In the genomic region with DNA sequence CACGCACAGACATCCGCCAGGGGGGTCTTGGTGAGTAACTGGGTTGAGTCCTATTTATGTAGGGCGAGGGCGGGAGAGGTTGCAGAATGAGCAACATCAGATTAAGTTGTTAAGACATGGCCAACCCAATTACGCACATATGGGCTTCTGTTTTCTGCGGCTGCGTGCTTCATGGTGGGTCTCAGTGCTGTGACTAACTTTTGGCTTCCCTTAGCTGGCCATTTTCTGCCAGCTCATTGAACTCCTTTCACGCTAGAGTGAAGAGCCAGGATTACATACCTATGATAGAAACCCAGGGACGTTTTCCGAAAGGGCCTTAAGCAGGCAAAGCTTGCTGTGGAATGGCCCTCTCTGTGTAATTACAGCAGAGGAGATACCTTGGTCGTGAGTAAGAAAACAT, we compare ENCODE assay signal across 30 mouse cellular contexts. TPM values are rescaled to one million over a fixed set of nuclear protein-coding genes. Genes with fewer than 3 reads are reported as not detected.
"Had no signal": no experiment of that assay in that cellular context is flagged by ENCODE, and none has a peak within 500 bp of the region (broad histone marks: within the 10 kb centered on the region; RNA-seq: fewer than 3 reads in every experiment).

No protein-coding gene starts in this region.

- H3K27ac ChIP-seq: kidney, embryonic 15.5 days; left cerebral cortex, adult 2 months; limb, embryonic 10.5 days; limb, embryonic 13.5 days; liver, embryonic 12.5 days; liver, embryonic 15.5 days; lung, embryonic 15.5 days; midbrain, embryonic 12.5 days; midbrain, embryonic 15.5 days; stomach, embryonic 15.5 days had no signal

- H3K9me3 ChIP-seq: kidney, embryonic 15.5 days; limb, embryonic 10.5 days; limb, embryonic 13.5 days; liver, embryonic 12.5 days; liver, embryonic 15.5 days; lung, embryonic 15.5 days; megakaryocyte, embryonic 14.5 days; midbrain, embryonic 12.5 days; midbrain, embryonic 15.5 days; stomach, embryonic 15.5 days had no signal

- H3K36me3 ChIP-seq: kidney, embryonic 15.5 days; limb, embryonic 10.5 days; limb, embryonic 13.5 days; liver, embryonic 12.5 days; liver, embryonic 15.5 days; lung, embryonic 15.5 days; midbrain, embryonic 12.5 days; midbrain, embryonic 15.5 days; stomach, embryonic 15.5 days had no signal

- H3K4me1 ChIP-seq: liver, embryonic 12.5 days; liver, embryonic 15.5 days; megakaryocyte, embryonic 14.5 days had no signal

- H3K27me3 ChIP-seq: kidney, embryonic 15.5 days; limb, embryonic 13.5 days; liver, embryonic 12.5 days; liver, embryonic 15.5 days; lung, embryonic 15.5 days; midbrain, embryonic 15.5 days; stomach, embryonic 15.5 days had no signal

- H3K4me2 ChIP-seq: kidney, embryonic 15.5 days; limb, embryonic 13.5 days; liver, embryonic 12.5 days; liver, embryonic 15.5 days; lung, embryonic 15.5 days; midbrain, embryonic 12.5 days; midbrain, embryonic 15.5 days; stomach, embryonic 15.5 days had no signal

- H3K9ac ChIP-seq: kidney, embryonic 15.5 days; limb, embryonic 13.5 days; liver, embryonic 12.5 days; liver, embryonic 15.5 days; lung, embryonic 15.5 days; midbrain, embryonic 12.5 days; midbrain, embryonic 15.5 days; stomach, embryonic 15.5 days had no signal

- DNase-seq: kidney, adult 11 months; kidney, adult 8-10 months; kidney, postnatal 10 days; kidney, postnatal 36 days; layer of hippocampus, postnatal 36 days; liver; lung, adult 18-20 months; lung, postnatal 10 days; lung, postnatal 36 days; right cerebral cortex, postnatal 25 days; spleen, adult 18-20 months; thymus, adult 18-20 months; thymus, postnatal 36 days had no signal

- H3K4me3 ChIP-seq: kidney, embryonic 15.5 days; left cerebral cortex, adult 2 months; limb, embryonic 10.5 days; limb, embryonic 13.5 days; liver, embryonic 12.5 days; liver, embryonic 15.5 days; lung, embryonic 15.5 days; megakaryocyte, embryonic 14.5 days; midbrain, embryonic 12.5 days; midbrain, embryonic 15.5 days; myocyte; stomach, embryonic 15.5 days had no signal

- ATAC-seq: liver, embryonic 12.5 days; midbrain, embryonic 15.5 days had no signal

RNA-seq across cellular contexts. Expression of a gene that starts 7.2 kb away (rescaled TPM):
- total RNA-seq: layer of hippocampus, adult 8-10 months; layer of hippocampus, postnatal 10 days; layer of hippocampus, postnatal 36 days; left cerebral cortex, adult 2 months; monocyte, adult 5-6 weeks had no signal
- polyA plus RNA-seq: kidney, embryonic 15.5 days; limb, embryonic 10.5 days; limb, embryonic 13.5 days; liver, embryonic 12.5 days; liver, embryonic 15.5 days; lung, embryonic 15.5 days; myocyte; neural tube, embryonic 11.5 days; neural tube, embryonic 14.5 days had no signal
